Mouse (Mus musculus) liver, embryonic 14.5 days (tissue): ENCODE data around the gene D630039A03Rik. TPM values are rescaled to one million over a fixed set of nuclear protein-coding genes. Genes with fewer than 3 reads are reported as not detected.

ENCODE experiments used
- ATAC-seq: fragments of 200-750 bp; cut with Nextera tagmentation; 2 replicates; pipeline ENCODE4 v1.8.0; 2017; ENCODE audit warnings: moderate number of reproducible peaks, mild to moderate bottlenecking, moderate library complexity; ENCODE audit not compliant: insufficient read depth
- DNase-seq, 3 experiments: peaks; one replicate each; pipeline ENCODE4 v3.0.0-alpha.2; 2012 to 2013; ENCODE audit warnings: low read depth in 3 of 3, low spot score in 3 of 3
- H3K27ac ChIP-seq: fragments of 300-500 bp; sonication (generic); 2 replicates; pipeline ENCODE4 v1.5.1; 2014; ENCODE audit warnings: moderate library complexity, mild to moderate bottlenecking, control low read depth, inconsistent platforms
- H3K27me3 ChIP-seq: fragments of 300-500 bp; sonication (generic); 2 replicates; pipeline ENCODE4 v1.6.1; 2014; ENCODE audit warnings: mild to moderate bottlenecking, low read length, moderate library complexity; ENCODE audit not compliant: control insufficient read depth, insufficient read depth
- H3K36me3 ChIP-seq: fragments of 300-500 bp; sonication (generic); replicated peaks from 2 replicates; pipeline ENCODE4 v1.6.1; 2014; ENCODE audit warnings: low read depth; ENCODE audit not compliant: control insufficient read depth, insufficient read depth
- H3K4me1 ChIP-seq, 2 experiments: fragments of 200-500 bp in 1 of 2; fragments of 300-500 bp in 1 of 2; sonication (generic) in 1 of 2; replicated peaks; 2 replicates each; pipeline ENCODE4 v1.6.1; 2012 to 2014; ENCODE audit warnings: antibody characterized with exemption in 1 of 2, inconsistent platforms in 1 of 2, low read length in 1 of 2; ENCODE audit not compliant: control insufficient read depth in 2 of 2, insufficient read depth in 2 of 2
- H3K4me2 ChIP-seq: fragments of 300-500 bp; sonication (generic); 2 replicates; pipeline ENCODE4 v1.6.1; 2014; ENCODE audit warnings: low read depth, mild to moderate bottlenecking, control low read depth, moderate library complexity
- H3K4me3 ChIP-seq, 2 experiments: fragments of 200-500 bp in 1 of 2; fragments of 300-500 bp in 1 of 2; sonication (generic) in 1 of 2; 2 replicates each; pipeline ENCODE4 v1.5.1; 2012 to 2014; ENCODE audit warnings: low read depth in 2 of 2, low read length in 2 of 2, mild to moderate bottlenecking in 2 of 2, control low read depth in 1 of 2, inconsistent platforms in 1 of 2, moderate library complexity in 1 of 2; ENCODE audit not compliant: insufficient read depth in 1 of 2
- H3K9ac ChIP-seq: fragments of 300-500 bp; sonication (generic); replicated peaks from 2 replicates; pipeline ENCODE4 v1.6.1; 2014; ENCODE audit warnings: mild to moderate bottlenecking, control low read depth, moderate library complexity
- H3K9me3 ChIP-seq: fragments of 300-500 bp; sonication (generic); 2 replicates; pipeline ENCODE4 v1.6.1; 2016; ENCODE audit warnings: low read length, mixed read lengths; ENCODE audit not compliant: control insufficient read depth
- CTCF ChIP-seq: IDR thresholded peaks from 2 replicates; pipeline ENCODE4 v1.5.1; 2016; ENCODE audit warnings: antibody characterized with exemption, low read depth, control low read depth
- EP300 ChIP-seq: IDR thresholded peaks from 2 replicates; pipeline ENCODE4 v1.6.1; 2016; ENCODE audit warnings: antibody characterized with exemption, low read depth
- WGBS: fragments of 180-500 bp; shearing (Covaris S2); extraction: QIAGEN DNeasy Blood & Tissue Kit; methylation state at CpG from one replicate; pipeline ENCODE4 v1.1.7; 2014; ENCODE audit not compliant: insufficient replicate concordance; 5-methylcytosine and 5-hydroxymethylcytosine counted together
- polyA plus RNA-seq, 2 experiments: library from polyadenylated mRNA; depleted of rRNA in 1 of 2; stranded (reverse) in 1 of 2; unstranded in 1 of 2; fragments of >200 nt; fragmentation: Nextera tagmentation in 1 of 2; extraction: Ambion mirVana in 1 of 2; gene quantifications; 2 replicates each; pipeline versions ENCODE4 v1.2.1 to v1.2.3; 2012 to 2014

Gene D630039A03Rik
- polyA plus RNA-seq, 2 experiments: 0.14 to 0.31 TPM

DNA sequence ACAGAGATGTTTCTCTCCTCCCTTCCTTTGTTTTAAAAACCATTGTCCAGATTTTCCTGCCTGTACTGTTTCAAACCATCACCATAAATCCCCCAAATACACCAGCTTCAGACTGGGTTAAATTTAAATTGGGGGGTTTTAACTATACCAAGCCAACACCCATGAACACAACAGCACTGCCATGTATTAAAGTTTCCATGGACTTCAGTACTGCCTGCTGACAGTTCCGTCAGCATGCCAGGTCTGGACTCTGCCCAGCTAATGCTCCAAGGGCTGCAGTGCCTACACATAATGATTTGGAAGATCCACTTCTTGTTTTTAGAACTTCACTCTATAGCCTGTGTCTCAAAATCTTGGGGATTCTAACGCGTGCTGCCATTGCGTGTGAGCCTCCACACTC lies 31.4 kb upstream of the D630039A03Rik start:
- H3K27me3 ChIP-seq: no peaks in the 10 kb centered on the region
- peaks cover 58% of the 10 kb centered on the region for H3K36me3 ChIP-seq
- 87% methylated on average over 4 of the region's 4 CpGs for WGBS
- H3K4me2 ChIP-seq: no peak overlapping the region
- H3K9ac ChIP-seq: no peak overlapping the region
- ATAC-seq: no peak
- TF ChIP-seq CTCF (no peak), EP300 (no peak)
- H3K4me3 ChIP-seq: no peak overlapping the region
- no peak overlapping the region for H3K27ac ChIP-seq
- H3K9me3 ChIP-seq: no peaks in the 10 kb centered on the region; the same call in 1 of the 2 replicates
- peaks cover 0 to 3% of the 10 kb centered on the region in 2 experiments; a peak in 2 of 4 replicates for H3K4me1 ChIP-seq
- DNase-seq: no peak

DNA sequence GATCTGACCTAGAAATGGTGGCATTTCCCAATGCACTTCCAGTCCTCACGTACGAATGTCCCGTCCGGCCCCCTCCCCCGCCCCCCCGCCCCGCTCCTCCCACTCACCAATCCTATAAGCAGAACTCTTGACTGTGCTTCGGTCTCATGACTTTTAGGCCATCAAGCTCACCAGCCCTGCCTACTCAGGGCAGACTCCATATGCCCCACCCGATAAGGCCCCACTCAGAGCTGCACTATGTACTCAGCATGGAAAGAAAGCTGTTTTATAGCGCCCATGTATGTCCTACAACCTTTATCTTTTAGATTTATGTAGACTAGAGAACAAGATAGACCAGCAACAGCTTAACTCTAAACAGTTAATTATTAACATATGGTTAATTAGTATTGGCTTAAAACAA lies 30.9 kb upstream of the D630039A03Rik start:
- no peak overlapping the region for H3K4me3 ChIP-seq
- TF ChIP-seq EP300 (no peak), CTCF (no peak)
- DNase-seq (no peak), ATAC-seq (no peak)
- no peaks in the 10 kb centered on the region; the same call in 1 of the 2 replicates for H3K9me3 ChIP-seq
- 79% methylated on average over 10 of the region's 10 CpGs for WGBS
- H3K36me3 ChIP-seq: peaks cover 57% of the 10 kb centered on the region
- H3K9ac ChIP-seq: no peak overlapping the region
- no peaks in the 10 kb centered on the region for H3K27me3 ChIP-seq
- no peak overlapping the region for H3K4me2 ChIP-seq
- H3K4me1 ChIP-seq: peaks cover 0 to 3% of the 10 kb centered on the region in 2 experiments; a peak in 2 of 4 replicates
- H3K27ac ChIP-seq: no peak overlapping the region

DNA sequence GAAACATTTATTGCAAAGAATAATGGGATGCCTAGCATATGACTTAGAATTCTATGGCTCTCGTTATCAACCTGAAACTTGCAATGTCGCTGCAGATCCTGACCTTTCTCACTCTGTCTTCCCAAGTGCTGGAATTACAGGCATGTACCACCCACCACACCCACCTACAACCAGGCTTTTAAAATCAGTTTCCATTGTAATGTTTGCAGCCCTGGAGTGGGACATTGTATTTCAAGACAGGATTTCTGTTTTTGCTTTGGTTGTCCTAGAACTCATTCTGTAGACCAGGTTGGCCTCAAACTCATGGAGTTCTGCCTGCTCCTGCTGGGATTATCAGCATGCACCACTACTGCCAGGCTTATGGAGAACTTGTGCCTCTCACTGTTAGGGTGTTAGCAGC lies 26.8 kb upstream of the D630039A03Rik start:
- Histone ChIP-seq H3K9ac (no peak overlapping the region), H3K27ac (no peak overlapping the region), H3K4me3 (no peak overlapping the region), H3K4me2 (no peak overlapping the region), H3K36me3 (peaks cover 24% of the 10 kb centered on the region), H3K4me1 (peaks cover 0 to 3% of the 10 kb centered on the region in 2 experiments; a peak in 1 of 4 replicates), H3K9me3 (no peaks in the 10 kb centered on the region), H3K27me3 (no peaks in the 10 kb centered on the region)
- TF ChIP-seq EP300: no peak
- TF ChIP-seq CTCF: no peak
- DNase-seq (no peak), ATAC-seq (no peak)
- 79% methylated on average over 2 of the region's 2 CpGs for WGBS

GRCm38 (mm10) chr4:57940631-57941030 lies 24.5 kb upstream of the D630039A03Rik start:
- no peak for ATAC-seq
- TF ChIP-seq EP300 (no peak), CTCF (no peak)
- H3K4me2 ChIP-seq: no peak overlapping the region

DNA sequence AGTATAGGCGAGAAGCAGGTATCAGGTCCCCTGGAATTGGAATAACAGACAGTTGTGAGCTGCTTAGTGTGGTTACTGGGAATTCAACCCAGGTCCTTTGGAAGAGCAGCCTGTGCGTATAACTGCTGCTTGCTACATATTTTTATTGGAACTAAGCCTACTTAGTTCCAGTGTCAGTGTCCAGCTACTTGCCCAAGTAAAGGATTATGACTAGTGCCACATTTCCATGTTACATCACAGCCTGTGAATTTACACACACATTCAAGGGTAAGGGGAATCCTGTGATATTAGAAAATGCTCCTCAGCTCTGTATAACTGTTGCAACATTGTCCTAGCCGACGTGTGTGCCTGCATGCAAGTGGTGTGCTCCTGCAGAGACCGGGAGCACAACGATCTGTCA lies 21.2 kb upstream of the D630039A03Rik start:
- Histone ChIP-seq H3K4me2 (no peak overlapping the region), H3K9ac (no peak overlapping the region), H3K4me3 (no peak overlapping the region), H3K4me1 (no peaks in the 10 kb centered on the region), H3K9me3 (no peaks in the 10 kb centered on the region), H3K36me3 (no peaks in the 10 kb centered on the region), H3K27ac (no peak overlapping the region), H3K27me3 (no peaks in the 10 kb centered on the region)
- ATAC-seq (no peak), DNase-seq (no peak)
- WGBS: 59% methylated on average over 6 of the region's 6 CpGs
- no peak for TF ChIP-seq EP300
- no peak for TF ChIP-seq CTCF

More at GRCm38 (mm10) chr4:57940631-57941030, 24.5 kb upstream of the D630039A03Rik start:
- H3K4me1 ChIP-seq: no peaks in the 10 kb centered on the region
- no peak for DNase-seq
- H3K36me3 ChIP-seq: peaks cover 16% of the 10 kb centered on the region
- WGBS: 38% methylated on average over 4 of the region's 4 CpGs
- no peak overlapping the region for H3K4me3 ChIP-seq
- H3K27ac ChIP-seq: no peak overlapping the region
- no peaks in the 10 kb centered on the region for H3K9me3 ChIP-seq
- no peaks in the 10 kb centered on the region for H3K27me3 ChIP-seq
- H3K9ac ChIP-seq: no peak overlapping the region
